Mouse (Mus musculus) hindbrain, postnatal 0 days (tissue): ENCODE measurements around the gene Mfsd4b4. TPM values are rescaled to one million over a fixed set of nuclear protein-coding genes. Genes with fewer than 3 reads are reported as not detected.

ENCODE experiments used
- ATAC-seq: fragments of 200-750 bp; cut with Nextera tagmentation; 2 replicates; pipeline ENCODE4 v1.8.0; 2017; ENCODE audit warnings: mild to moderate bottlenecking, moderate TSS enrichment, moderate library complexity
- DNase-seq: peaks from one replicate; pipeline ENCODE4 v3.0.0-alpha.2; 2015; ENCODE audit warnings: low spot score
- H3K27ac ChIP-seq: fragments of 300-500 bp; sonication (generic); 2 replicates; pipeline ENCODE4 v1.5.1; 2014; ENCODE audit warnings: mild to moderate bottlenecking
- H3K27me3 ChIP-seq: fragments of 300-500 bp; sonication (generic); 2 replicates; pipeline ENCODE4 v1.6.1; 2014; ENCODE audit warnings: low read length, mixed read lengths; ENCODE audit not compliant: insufficient read depth
- H3K36me3 ChIP-seq: fragments of 300-500 bp; sonication (generic); 2 replicates; pipeline ENCODE4 v1.6.1; 2014; ENCODE audit warnings: low read length, mixed read lengths; ENCODE audit not compliant: insufficient read depth
- H3K4me1 ChIP-seq: fragments of 300-500 bp; sonication (generic); 2 replicates; pipeline ENCODE4 v1.6.1; 2014; ENCODE audit warnings: antibody characterized with exemption, low read length, mixed read lengths; ENCODE audit not compliant: insufficient read depth
- H3K4me2 ChIP-seq: fragments of 300-500 bp; sonication (generic); 2 replicates; pipeline ENCODE4 v1.6.1; 2014; ENCODE audit warnings: low read depth, mild to moderate bottlenecking, low read length, moderate library complexity, mixed read lengths
- H3K4me3 ChIP-seq: fragments of 300-500 bp; sonication (generic); 2 replicates; pipeline ENCODE4 v1.5.1; 2014; ENCODE audit warnings: low read length
- H3K9ac ChIP-seq: fragments of 300-500 bp; sonication (generic); replicated peaks from 2 replicates; pipeline ENCODE4 v1.6.1; 2014; ENCODE audit warnings: mild to moderate bottlenecking, low read length, moderate library complexity, mixed read lengths
- H3K9me3 ChIP-seq: fragments of 300-500 bp; sonication (generic); 2 replicates; pipeline ENCODE4 v1.6.1; 2016; ENCODE audit warnings: low read length, mixed read lengths
- CTCF ChIP-seq: IDR thresholded peaks from 2 replicates; pipeline ENCODE4 v1.5.1; 2016; ENCODE audit warnings: antibody characterized with exemption, control low read depth, low read depth
- WGBS: fragments of 180-500 bp; shearing (Covaris S2); extraction: QIAGEN DNeasy Blood & Tissue Kit; methylation state at CpG from one replicate; pipeline ENCODE4 v1.1.7; 2014; 5-methylcytosine and 5-hydroxymethylcytosine counted together
- polyA plus RNA-seq: library from polyadenylated mRNA; unstranded; fragments of >200 nt; fragmentation: Nextera tagmentation; extraction: Ambion mirVana; gene quantifications from 2 replicates; pipeline ENCODE4 v1.2.1, GENCODE M21; 2015
- total RNA-seq: library from RNA; depleted of rRNA; stranded (reverse); fragments of >200 nt; gene quantifications from 2 replicates; pipeline ENCODE4 v1.2.3, GENCODE M21; 2014

Gene Mfsd4b4
- total and polyA plus RNA-seq, 2 experiments from 2014 or later: 1.7 to 9.6 TPM

DNA sequence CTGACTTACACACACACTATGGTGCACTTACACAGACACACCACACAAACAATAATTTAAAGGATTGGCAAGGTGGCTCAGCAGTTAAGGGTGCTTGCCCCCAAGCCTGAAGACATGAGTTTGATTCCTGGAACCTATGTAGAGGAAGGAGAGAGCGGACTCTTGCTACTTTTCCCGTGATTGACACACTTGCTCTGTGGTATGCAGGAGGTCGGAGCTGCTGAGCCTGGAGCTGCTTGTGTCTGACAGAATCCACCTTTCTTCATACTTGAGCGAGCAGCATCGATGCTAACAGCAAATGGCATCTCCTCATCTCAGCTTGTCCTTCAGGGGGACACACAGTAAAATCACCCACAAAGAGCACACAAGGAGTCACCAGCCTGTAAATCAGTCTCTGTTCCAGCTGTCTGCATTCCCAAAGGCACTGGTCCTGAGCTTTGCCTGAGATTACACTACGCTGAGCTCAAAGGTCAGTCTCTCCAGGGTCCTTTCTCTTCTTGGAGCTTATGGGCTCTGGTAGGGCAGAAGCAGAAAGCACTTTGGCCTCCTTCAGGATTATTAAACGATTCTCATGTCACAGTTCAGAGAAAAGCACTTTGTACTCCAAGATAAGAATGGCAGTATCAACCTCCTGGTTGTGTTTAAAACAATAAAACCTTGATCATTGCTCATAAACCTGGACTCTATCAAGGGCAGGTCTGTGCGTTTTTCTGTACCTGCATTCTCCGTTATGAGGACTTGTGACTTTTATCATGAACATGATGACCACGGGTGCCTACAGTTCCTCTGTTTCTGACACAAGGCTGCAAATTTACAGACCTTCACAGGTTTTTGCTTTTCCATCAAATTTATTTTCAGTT is 8.0 kb upstream of the Mfsd4b4 start:
- H3K4me2 ChIP-seq: no peak overlapping the region
- 78% methylated on average over 10 of the region's 10 CpGs for WGBS
- no peaks in the 10 kb centered on the region for H3K27me3 ChIP-seq
- no peak for TF ChIP-seq CTCF
- H3K4me1 ChIP-seq: no peaks in the 10 kb centered on the region
- ATAC-seq: no peak
- no peak overlapping the region for H3K4me3 ChIP-seq
- DNase-seq: no peak
- no peaks in the 10 kb centered on the region for H3K9me3 ChIP-seq
- H3K36me3 ChIP-seq: no peaks in the 10 kb centered on the region
- H3K27ac ChIP-seq: no peak overlapping the region
- H3K9ac ChIP-seq: no peak overlapping the region

- Histone ChIP-seq H3K4me3 (no peak overlapping the region), H3K27me3 (no peaks in the 10 kb centered on the region), H3K4me2 (no peak overlapping the region), H3K9ac (no peak overlapping the region), H3K4me1 (no peaks in the 10 kb centered on the region), H3K27ac (no peak overlapping the region), H3K9me3 (no peaks in the 10 kb centered on the region), H3K36me3 (no peaks in the 10 kb centered on the region)
- DNase-seq: no peak
- ATAC-seq: no peak
- no peak for TF ChIP-seq CTCF
- WGBS: 73% methylated on average over 3 of the region's 3 CpGs
Observed at GRCm38 (mm10) chr10:39904191-39904590, 5.2 kb upstream of the Mfsd4b4 start.

DNA sequence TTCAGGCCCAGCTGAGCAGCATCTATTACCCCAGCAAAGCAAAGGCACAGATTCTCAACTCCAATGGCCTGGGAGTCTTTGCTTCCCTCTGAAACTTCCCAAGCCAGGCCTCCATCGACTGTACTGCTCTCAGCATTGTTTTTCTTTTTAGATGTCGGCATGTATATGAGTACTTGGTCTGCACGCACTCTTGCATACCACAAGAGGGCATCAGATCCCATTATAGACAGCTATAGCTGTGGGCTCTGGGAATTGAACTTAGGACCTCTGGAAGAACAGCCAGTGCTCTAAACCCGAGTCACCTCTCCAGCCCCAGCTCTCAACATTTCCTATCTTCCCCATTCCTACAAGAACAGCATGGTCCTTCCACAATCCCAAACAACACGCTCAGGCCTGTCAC is 2.5 kb downstream of the Mfsd4b4 start:
- Histone ChIP-seq H3K9me3 (no peaks in the 10 kb centered on the region), H3K4me2 (no peak overlapping the region), H3K4me3 (no peak overlapping the region), H3K4me1 (peaks cover 5% of the 10 kb centered on the region; the same call in 1 of the 2 replicates), H3K9ac (no peak overlapping the region), H3K36me3 (0 out of 2 replicates have a peak, but pooled peaks cover 3% of the 10 kb centered on the region), H3K27me3 (no peaks in the 10 kb centered on the region), H3K27ac (no peak overlapping the region)
- DNase-seq (no peak), ATAC-seq (no peak)
- WGBS: 82% methylated on average over 5 of the region's 5 CpGs
- TF ChIP-seq CTCF: peak; percentile 38

DNA sequence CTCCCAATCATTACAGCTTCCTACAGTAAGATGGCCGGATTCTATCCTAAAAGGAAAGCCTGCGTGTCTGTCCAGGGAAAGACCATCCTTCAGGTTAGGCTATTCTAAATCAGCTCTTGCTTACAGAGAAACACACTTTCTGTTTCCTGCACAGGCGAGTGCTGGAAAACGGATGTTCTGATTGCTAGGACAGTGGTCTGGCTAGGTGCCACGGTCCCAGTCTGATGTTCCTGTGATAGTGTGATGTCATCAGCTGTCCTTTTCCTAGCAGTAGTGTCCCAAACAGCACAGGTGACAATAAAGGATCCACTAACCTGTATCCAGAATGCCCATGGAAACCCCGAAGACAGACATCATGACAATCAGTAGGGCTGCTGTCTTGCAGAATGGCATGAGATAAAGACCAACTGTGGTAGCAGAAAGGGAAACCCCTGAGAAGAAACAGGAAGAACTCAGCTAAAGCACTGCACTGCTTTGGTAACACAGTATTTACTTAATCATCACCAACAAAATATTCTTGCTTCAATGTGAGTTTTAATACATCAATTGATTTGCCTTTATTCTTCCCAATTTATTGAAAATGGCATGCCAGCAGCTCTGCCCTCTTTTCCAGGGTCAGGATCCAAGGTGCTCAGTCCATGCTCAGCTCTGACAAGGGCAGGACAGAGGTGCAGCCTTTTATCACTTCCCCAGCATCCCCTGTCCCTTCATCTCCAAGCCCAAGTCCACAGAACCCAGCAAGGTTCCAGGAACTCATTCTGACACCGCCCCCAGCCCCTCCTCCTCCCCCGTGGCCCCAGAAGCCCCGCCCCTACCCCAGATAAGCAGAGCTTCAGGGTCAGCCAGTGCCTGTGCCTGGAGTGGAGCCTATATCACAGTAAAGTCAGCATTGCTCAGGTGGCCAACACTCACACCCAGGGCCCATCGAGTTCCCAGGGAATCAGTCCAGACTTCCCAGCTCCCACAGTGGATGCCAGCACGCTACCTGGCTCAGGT is 5.0 kb downstream of the Mfsd4b4 start:
- 75% methylated on average over 11 of the region's 11 CpGs for WGBS
- no peak for TF ChIP-seq CTCF
- Histone ChIP-seq H3K4me1 (peaks cover 5% of the 10 kb centered on the region; the same call in 1 of the 2 replicates), H3K4me2 (no peak overlapping the region), H3K36me3 (0 out of 2 replicates have a peak, but pooled peaks cover 3% of the 10 kb centered on the region), H3K4me3 (no peak overlapping the region), H3K9ac (no peak overlapping the region), H3K9me3 (no peaks in the 10 kb centered on the region), H3K27ac (no peak overlapping the region), H3K27me3 (no peaks in the 10 kb centered on the region)
- no peak for DNase-seq
- ATAC-seq: no peak

DNA sequence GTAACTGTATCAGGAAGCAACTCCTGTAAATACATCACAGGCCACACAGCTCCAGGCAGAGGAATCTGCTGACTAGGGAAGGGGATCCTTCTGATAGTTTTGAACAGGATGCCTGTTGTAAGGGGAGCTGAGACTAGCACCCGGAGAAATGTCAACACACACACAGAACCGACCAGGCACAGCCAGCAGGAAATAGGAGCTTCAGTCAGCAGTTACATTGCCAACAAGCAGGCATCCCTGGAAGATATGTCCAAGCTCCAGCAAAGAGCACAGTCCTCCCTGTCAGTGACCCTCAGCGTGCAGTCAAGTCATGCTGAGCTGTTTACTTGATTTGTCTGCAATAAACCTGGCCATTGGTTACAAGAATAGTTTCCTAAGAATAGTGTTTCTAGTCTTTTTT is 10.4 kb downstream of the Mfsd4b4 start:
- Histone ChIP-seq H3K9me3 (no peaks in the 10 kb centered on the region), H3K9ac (no peak overlapping the region), H3K27ac (no peak overlapping the region), H3K4me3 (no peak overlapping the region), H3K4me2 (no peak overlapping the region), H3K4me1 (no peaks in the 10 kb centered on the region), H3K27me3 (no peaks in the 10 kb centered on the region), H3K36me3 (0 out of 2 replicates have a peak, but pooled peaks cover 3% of the 10 kb centered on the region)
- no peak for TF ChIP-seq CTCF
- no peak for DNase-seq
- WGBS: 75% methylated on average over 3 of the region's 3 CpGs
- no peak for ATAC-seq

- Histone ChIP-seq H3K9ac (no peak overlapping the region), H3K4me2 (no peak overlapping the region), H3K27me3 (no peaks in the 10 kb centered on the region), H3K4me3 (no peak overlapping the region), H3K4me1 (no peaks in the 10 kb centered on the region), H3K27ac (no peak overlapping the region), H3K36me3 (peaks cover 48% of the 10 kb centered on the region), H3K9me3 (no peaks in the 10 kb centered on the region)
- WGBS: 94% methylated on average over 2 of the region's 2 CpGs
- no peak for TF ChIP-seq CTCF
- DNase-seq (no peak), ATAC-seq (no peak)
Observed at GRCm38 (mm10) chr10:39865509-39865908, 33.5 kb downstream of the Mfsd4b4 start.
